Mouse (Mus musculus): ENCODE results near the gene Setd1b. TPM values are rescaled to one million over a fixed set of nuclear protein-coding genes. Genes with fewer than 3 reads are reported as not detected.
A peak's percentile ranks its signal among the peaks of the same experiment; 100 is the strongest.
"Not testable (repeated sequence)": the region's sequence is repeated elsewhere in the genome, so short reads cannot be mapped to it uniquely, and the experiment has no call there.

Setd1b gene
- total RNA-seq, 2 experiments from 2014 or later = 31.2 to 39.4 TPM

DNA sequence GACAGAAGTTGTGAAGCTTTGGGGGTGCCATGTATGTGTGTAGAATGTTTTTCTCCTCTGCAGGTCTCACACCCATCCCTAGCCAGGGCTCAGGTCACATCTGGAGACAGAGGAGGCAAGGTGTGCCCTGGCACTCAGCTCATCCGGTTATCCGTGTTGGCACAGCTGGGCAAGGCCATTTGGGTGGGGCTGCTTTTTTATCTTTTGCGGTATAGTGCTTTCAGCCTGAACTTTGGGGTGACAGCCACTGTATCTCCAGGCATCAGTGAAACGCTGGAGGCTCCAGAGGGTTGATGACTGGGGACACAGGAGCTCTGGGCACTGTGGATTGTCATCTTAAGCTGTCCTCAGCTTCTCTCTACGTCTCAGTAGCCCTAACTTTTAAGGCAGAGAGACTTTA lies 51.4 kb downstream of the Setd1b start:
- no peak overlapping the region for H3K27ac ChIP-seq
- DNase-seq (ENCODE audit: low spot score in 2 of 2) = no peak
- no peak overlapping the region for H3K4me3 ChIP-seq
- TF ChIP-seq CTCF (conservative IDR thresholded peaks at IDR 0.05) = no peak

DNA sequence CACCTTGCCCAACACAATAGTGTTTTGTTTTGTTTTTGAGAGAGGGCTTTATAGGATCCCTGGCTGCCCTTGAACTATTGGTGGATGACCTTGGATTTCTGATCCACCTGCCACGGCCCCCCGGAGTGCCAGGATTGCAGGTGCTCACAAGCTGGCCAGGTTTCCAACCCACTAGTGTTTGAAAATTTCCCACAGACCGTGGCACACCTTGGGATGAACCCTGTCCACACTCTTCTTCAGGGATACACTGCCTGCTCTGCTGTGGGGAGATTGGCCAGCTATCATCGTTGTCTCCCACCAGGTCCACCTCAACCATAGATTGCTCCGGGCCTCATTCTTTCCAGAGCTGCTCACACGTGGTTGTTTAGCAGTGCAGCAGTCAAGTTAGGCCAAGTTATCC lies 52.9 kb downstream of the Setd1b start:
- no peak for DNase-seq (ENCODE audit: low spot score in 2 of 2)
- Histone ChIP-seq H3K27ac (no peak overlapping the region), H3K4me3 (no peak overlapping the region)
- no peak for TF ChIP-seq CTCF (conservative IDR thresholded peaks at IDR 0.05)

DNA sequence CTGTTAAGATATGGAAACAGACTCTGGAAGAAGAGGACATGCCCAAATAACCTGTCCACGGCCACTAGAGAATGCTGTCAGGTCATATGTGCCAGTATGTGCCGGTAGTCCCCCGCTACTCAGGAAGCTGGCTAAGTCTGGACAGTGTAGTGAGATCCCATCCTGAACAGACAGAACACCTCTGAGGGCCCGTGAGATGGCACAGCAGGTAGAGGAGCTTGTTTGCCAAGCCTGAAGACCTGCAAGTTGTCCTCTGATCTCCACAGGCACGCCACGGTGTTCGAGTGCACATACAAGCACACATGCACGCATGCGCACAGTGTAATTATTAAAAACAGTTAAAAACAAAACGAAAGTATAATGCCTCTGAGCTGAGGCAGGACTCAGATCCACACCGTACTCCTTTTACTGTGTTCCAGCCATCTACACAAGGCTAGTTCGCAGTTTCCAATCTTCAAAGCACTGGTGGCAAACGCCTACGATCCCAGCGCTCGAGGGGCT lies 53.6 kb downstream of the Setd1b start:
- DNase-seq (ENCODE audit: low spot score in 2 of 2) = no peak
- no peak for TF ChIP-seq CTCF (conservative IDR thresholded peaks at IDR 0.05)
- H3K27ac ChIP-seq = no peak overlapping the region
- H3K4me3 ChIP-seq = no peak overlapping the region

DNA sequence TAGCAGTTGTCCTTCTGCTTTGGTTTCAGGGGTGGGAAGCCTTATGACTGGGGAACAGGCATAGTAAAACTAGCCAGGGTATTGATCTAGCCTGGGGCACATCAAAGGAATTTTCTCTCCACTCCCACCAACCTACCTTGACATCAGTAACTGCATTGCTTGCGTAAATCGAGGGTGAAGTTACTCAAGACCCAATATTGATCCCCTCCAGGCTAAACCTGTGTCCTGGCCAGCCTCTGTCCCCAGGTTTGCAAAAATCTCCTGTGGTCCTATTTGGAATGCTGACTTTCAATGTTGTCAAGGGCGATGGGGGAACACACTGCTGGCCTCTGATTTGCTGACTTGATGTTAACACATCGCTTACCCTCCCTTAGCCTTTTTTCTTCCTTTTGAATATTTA lies 54.8 kb downstream of the Setd1b start:
- TF ChIP-seq CTCF (conservative IDR thresholded peaks at IDR 0.05) = no peak
- H3K27ac ChIP-seq = no peak overlapping the region
- DNase-seq (ENCODE audit: low spot score in 2 of 2) = no peak
- H3K4me3 ChIP-seq = no peak overlapping the region

DNA sequence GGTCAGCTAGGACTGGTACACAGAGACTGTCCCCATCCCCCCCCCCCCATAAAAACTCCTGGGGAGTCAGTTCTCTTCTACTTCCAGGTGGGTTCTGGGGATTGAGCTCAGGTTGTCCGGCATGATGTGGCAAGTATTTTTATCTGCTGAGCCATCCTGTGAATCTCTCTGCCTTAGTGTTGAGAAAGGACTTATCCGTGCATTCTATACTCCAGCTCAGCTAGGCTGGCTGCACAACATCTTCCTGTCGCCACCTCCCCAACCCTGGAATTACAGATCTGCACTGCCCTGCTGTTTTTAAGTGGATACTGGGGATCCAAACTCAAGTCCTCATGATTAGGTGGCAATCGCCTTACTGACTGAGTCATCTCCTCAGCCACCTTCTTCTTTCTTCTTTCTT lies 56.5 kb downstream of the Setd1b start:
- Histone ChIP-seq H3K27ac (no peak overlapping the region), H3K4me3 (no peak overlapping the region)
- DNase-seq (ENCODE audit: low spot score in 2 of 2) = no peak
- TF ChIP-seq CTCF (conservative IDR thresholded peaks at IDR 0.05) = no peak

DNA sequence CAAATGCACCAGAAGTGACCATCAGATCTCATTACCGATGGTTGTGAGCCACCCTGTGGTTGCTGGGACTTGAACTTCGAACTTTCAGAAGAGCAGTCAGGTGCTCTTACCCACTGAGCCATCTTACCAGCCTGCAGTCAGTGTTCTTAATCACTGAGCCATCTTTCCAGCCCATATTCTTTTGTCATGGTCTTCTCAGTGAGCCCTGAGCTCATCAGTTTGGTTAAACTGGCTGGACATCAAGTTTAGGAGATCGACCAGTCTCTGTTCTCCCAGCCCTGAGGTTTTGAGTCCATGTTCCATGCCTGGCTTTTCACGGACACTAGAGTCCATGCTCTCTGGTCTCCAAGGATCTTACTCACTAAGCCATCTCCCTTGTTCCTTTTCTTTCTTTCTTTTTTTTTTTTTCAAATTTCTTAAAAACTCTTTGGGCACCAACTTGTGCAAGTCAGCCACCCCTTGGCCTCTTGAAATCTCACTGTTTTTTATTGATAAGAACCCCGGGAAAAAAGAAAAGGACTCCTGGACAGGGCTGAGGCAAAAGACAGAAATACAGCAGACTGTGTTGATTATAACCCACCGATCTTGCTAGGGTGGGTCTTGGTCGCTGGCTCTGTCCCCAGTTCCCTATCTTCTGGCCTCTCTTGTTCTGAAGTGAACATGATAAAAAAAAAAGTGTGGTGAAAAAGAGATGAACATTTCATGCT lies 59.0 kb downstream of the Setd1b start:
- not testable (repeated sequence) for H3K27ac ChIP-seq; DNase-seq (ENCODE audit: low spot score in 2 of 2); H3K4me3 ChIP-seq

DNA sequence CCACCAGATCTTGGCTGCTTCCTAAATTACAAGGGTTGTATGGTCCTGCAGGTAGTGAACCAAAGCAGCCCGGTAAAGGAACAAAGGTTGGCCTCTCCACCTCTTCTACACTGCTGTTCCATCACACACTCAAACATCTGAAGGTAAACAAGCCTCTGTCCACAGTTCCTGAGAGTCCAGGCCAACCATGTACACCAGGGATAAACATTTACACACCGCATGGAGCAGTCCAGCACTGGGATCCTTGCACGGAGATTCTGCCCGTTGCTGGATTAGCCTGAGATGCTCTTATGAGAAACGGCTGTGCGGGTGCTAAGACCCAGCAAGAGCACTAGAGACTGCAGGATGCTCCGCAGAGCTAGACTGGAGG lies 59.5 kb downstream of the Setd1b start:
- no peak for TF ChIP-seq CTCF (conservative IDR thresholded peaks at IDR 0.05)
- Histone ChIP-seq H3K27ac (no peak overlapping the region), H3K4me3 (no peak overlapping the region)
- DNase-seq (ENCODE audit: low spot score in 2 of 2) = no peak

DNA sequence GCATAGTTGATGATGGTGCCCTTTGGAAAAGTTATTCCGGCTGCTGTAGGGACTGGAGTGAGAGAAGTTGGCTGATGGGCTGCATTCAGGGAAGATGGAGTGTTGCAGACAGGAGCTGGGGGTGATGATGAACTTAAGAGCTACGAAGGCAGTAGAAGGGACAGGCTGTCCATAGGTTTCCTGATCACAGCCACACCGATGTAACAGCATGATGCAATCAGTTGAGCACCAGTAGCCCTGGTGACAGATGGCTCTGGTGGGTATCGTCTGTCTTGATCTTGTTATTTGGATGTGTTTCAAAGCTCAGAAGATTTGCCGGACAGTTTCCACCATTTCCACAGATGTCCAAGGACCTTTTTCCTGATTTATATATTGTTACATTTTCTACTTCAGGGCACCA lies 60.0 kb downstream of the Setd1b start:
- TF ChIP-seq CTCF (conservative IDR thresholded peaks at IDR 0.05) = no peak
- DNase-seq (ENCODE audit: low spot score in 2 of 2) = no peak
- no peak overlapping the region for H3K4me3 ChIP-seq
- H3K27ac ChIP-seq = no peak overlapping the region

DNA sequence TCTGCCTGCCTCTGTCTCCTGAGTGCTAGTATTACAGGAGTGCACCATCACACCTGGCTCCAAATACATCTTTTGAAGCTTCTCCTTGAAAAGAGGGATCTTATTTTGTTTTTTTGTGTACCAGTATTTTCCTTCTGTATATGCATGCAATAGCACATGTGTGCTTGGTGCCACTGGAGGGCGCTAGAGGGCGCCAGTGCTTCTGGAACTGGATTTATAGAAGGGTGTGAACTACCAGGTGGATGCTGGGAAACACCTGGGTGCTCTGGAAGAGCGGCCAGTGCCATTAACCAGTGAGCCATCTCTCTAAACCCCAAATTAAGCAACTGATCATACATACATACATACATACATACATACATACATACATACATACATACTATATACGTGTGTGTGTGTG lies 60.8 kb downstream of the Setd1b start:
- H3K27ac ChIP-seq; DNase-seq (ENCODE audit: low spot score in 2 of 2); H3K4me3 ChIP-seq: not testable (repeated sequence)
- TF ChIP-seq CTCF (conservative IDR thresholded peaks at IDR 0.05) = 0 out of 2 replicates have a peak, but pooled peaks have one; percentile 14

DNA sequence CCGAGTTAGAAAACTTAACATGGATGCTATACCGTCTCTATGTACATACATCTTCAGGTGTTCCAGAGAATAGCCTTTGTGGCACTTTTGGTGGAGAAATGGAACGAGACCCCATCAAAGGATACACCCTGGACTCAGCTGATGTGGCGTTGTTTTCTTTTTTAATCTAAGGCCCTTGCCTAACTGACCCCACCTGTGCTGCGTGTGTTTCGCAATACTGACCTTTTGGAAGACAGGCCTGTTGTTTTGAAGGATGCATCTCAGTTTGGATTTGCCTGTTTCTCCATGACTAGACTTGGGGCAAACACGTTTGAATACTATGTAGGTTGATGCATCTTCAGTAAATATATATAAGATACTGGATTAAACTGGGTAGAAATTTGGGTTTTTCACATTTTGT lies 61.6 kb downstream of the Setd1b start:
- H3K27ac ChIP-seq; H3K4me3 ChIP-seq; DNase-seq (ENCODE audit: low spot score in 2 of 2): not testable (repeated sequence)

Other genes starting within 250 kb of the Setd1b start
- gene Kdm2b, start 152.4 kb upstream of the Setd1b start, total RNA-seq (2021) = 10 to 100 TPM; 35.0 to 36.7 TPM
- 10 to 100 TPM; 11.0 to 13.5 TPM for gene Orai1, start 127.1 kb upstream of the Setd1b start, total RNA-seq (2021)
- gene Morn3, start 95.2 kb upstream of the Setd1b start, total RNA-seq (2021) = not detected
- gene Tmem120b, start 73.8 kb upstream of the Setd1b start, total RNA-seq (2021) = 10 to 100 TPM; 17.8 to 19.6 TPM
- 10 to 100 TPM; 43.3 to 46.3 TPM for gene Rhof, start 9.5 kb upstream of the Setd1b start, total RNA-seq (2021)
- 10 to 100 TPM; 27.8 to 30.4 TPM for gene Psmd9, start 27.2 kb downstream of the Setd1b start, total RNA-seq (2021)
- not detected for gene Hpd, start 40.5 kb downstream of the Setd1b start, total RNA-seq (2021)
- gene Wdr66, start 109.9 kb downstream of the Setd1b start, total RNA-seq (2021) = 1 to 10 TPM; 4.5 to 5.6 TPM
- 10 to 100 TPM; 67.4 to 70.2 TPM for gene Bcl7a, start 201.6 kb downstream of the Setd1b start, total RNA-seq (2021)